Mouse (Mus musculus) left cerebral cortex, postnatal 14 days (tissue): ENCODE measurements around the gene Rps5. TPM values are rescaled to one million over a fixed set of nuclear protein-coding genes. Genes with fewer than 3 reads are reported as not detected.
A peak's percentile ranks its signal among the peaks of the same experiment; 100 is the strongest.
"Not testable (repeated sequence)": the region's sequence is repeated elsewhere in the genome, so short reads cannot be mapped to it uniquely, and the experiment has no call there.

Experiments
- DNase-seq, 2 experiments: peaks; one replicate each; pipeline ENCODE4 v3.0.0; 2021 to 2022; ENCODE audit warnings: low spot score in 2 of 2, mixed read lengths in 1 of 2
- intact Hi-C: fragments of 180-260 bp; cut with DNase I; formaldehyde crosslinking; loops from one replicate; pipeline ENCODE4 v1.15.1; 2025
- total RNA-seq, 2 experiments: library from RNA; stranded (reverse); gene quantifications; 2 replicates each; pipeline ENCODE4 v1.2.3; 2021

Rps5 gene
- total RNA-seq, 2 experiments from 2014 or later = 363 to 401 TPM

GRCm38 (mm10) chr7:12922729-12923128 lies 639 bp downstream of the Rps5 start:
- intact Hi-C loops = no loop called here
- no peak for DNase-seq

GRCm38 (mm10) chr7:12926316-12926715 lies 4.2 kb downstream of the Rps5 start:
- intact Hi-C loops = no loop called here
- DNase-seq = no peak

GRCm38 (mm10) chr7:12927191-12927680 lies 5.1 kb downstream of the Rps5 start, which contains the start of gene Rnf225:
Gene Rnf225, plus strand, starts transcription at chr7:12927416.
- intact Hi-C loops = no loop called here
- no peak for DNase-seq

GRCm38 (mm10) chr7:12927693-12928589 lies 5.9 kb downstream of the Rps5 start:
- DNase-seq = peak; percentile 45 to 65
- intact Hi-C loops = no loop called here

GRCm38 (mm10) chr7:12933615-12934140 lies 11.6 kb downstream of the Rps5 start:
- DNase-seq = no peak
- intact Hi-C loops = no loop called here

- intact Hi-C loops = no loop called here
- DNase-seq = no peak
These were observed 12.7 kb downstream of the Rps5 start for GRCm38 (mm10) chr7:12934808-12935207.

- intact Hi-C loops, DNase-seq: not testable (repeated sequence)
These were observed 15.2 kb downstream of the Rps5 start for GRCm38 (mm10) chr7:12937254-12937803.

GRCm38 (mm10) chr7:12940599-12940998 lies 18.5 kb downstream of the Rps5 start:
- intact Hi-C loops = no loop called here
- no peak for DNase-seq

- DNase-seq = no peak
- intact Hi-C loops = no loop called here
These were observed 21.4 kb downstream of the Rps5 start for GRCm38 (mm10) chr7:12943488-12943887.

- peak; percentile 97 to 98 for DNase-seq
- intact Hi-C loops = no loop called here
These were observed 27.2 kb downstream of the Rps5 start for GRCm38 (mm10) chr7:12949032-12949871.

- DNase-seq = no peak
- intact Hi-C loops = no loop called here
These were observed 27.8 kb downstream of the Rps5 start for GRCm38 (mm10) chr7:12949872-12950229.

GRCm38 (mm10) chr7:12954896-12955295 lies 32.8 kb downstream of the Rps5 start:
- no peak for DNase-seq
- intact Hi-C loops = no loop called here

GRCm38 (mm10) chr7:12957511-12957910 lies 35.4 kb downstream of the Rps5 start:
- intact Hi-C loops = no loop called here
- DNase-seq = no peak

- DNase-seq = no peak
- intact Hi-C loops = no loop called here
These were observed 36.9 kb downstream of the Rps5 start for GRCm38 (mm10) chr7:12958948-12959347.

- no peak for DNase-seq
- intact Hi-C loops = no loop called here
These were observed 37.6 kb downstream of the Rps5 start for GRCm38 (mm10) chr7:12959718-12960117.

- peak; percentile 66 to 75 for DNase-seq
- intact Hi-C loops = no loop called here
These were observed 39.5 kb downstream of the Rps5 start for GRCm38 (mm10) chr7:12961511-12962141.

- DNase-seq = peak; percentile 92 to 94
- intact Hi-C loops = no loop called here
These were observed 43.6 kb downstream of the Rps5 start, which contains the start of gene Zfp324 for GRCm38 (mm10) chr7:12965678-12966091. Gene Zfp324, plus strand, starts transcription at chr7:12965838.

GRCm38 (mm10) chr7:12966104-12966845 lies 44.2 kb downstream of the Rps5 start:
- peak; percentile 30 to 50 for DNase-seq
- intact Hi-C loops = no loop called here
